In the genomic region with DNA sequence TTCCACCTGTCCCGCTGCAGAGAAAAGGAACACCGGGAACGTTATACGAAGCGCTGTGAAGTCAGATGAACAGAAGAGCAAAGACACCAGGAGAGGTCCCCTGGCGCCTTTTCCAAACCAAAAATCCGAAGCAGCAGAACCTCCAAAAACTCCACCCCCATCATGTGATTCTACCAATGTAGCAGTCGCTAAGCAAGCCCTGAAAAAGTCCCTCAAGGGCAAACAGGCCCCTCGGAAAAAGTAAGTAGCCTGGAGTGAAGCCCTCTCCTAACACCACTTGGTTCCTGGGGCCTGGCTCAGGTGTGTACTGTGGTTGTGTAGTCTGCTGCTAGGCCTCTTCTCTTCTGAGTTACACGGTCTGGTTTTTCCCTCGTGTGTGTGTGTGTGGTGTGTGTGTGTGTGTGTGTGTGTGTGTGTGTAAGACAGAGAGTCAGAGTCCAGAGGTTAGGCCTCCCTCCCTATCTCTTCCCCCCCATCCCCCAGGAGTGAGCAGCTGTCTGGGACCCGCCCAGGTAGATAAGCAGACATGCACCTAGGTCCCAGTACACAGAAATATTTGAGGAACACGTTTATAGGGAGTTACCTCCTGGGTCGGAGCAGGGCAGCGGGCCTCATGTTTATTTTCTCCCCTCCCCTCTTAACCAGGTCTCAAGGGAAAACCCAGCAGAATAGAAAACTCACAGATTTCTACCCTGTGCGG, we compare ENCODE assay signal across 13 mouse cellular contexts. TPM values are rescaled to one million over a fixed set of nuclear protein-coding genes. Genes with fewer than 3 reads are reported as not detected.
DNase-seq lines count a peak whose midpoint lies in the region; ATAC-seq and TF ChIP-seq lines count a peak whose summit lies in the region.
"Had no signal": no experiment of that assay in that cellular context is flagged by ENCODE, and none has a peak within 500 bp of the region (broad histone marks: within the 10 kb centered on the region; RNA-seq: fewer than 3 reads in every experiment).

No protein-coding gene starts in this region.

- H3K9me3 ChIP-seq in kidney, embryonic 14.5 days (ENCODE audit: control insufficient read depth, low read length): no peaks in the 10 kb centered on the region
- no peaks in the 10 kb centered on the region for H3K9me3 ChIP-seq in MEL (replicated peaks; ENCODE audit: insufficient read depth, low read length)
- H3K9me3 ChIP-seq in erythroblast, embryonic 14.5 days (ENCODE audit: control insufficient read depth, low read length): no peaks in the 10 kb centered on the region
- H3K9me3 ChIP-seq in liver, embryonic 15.5 days (replicated peaks): no peaks in the 10 kb centered on the region
- H3K9me3 ChIP-seq in midbrain, embryonic 14.5 days (ENCODE audit: control insufficient read depth, low read length): no peaks in the 10 kb centered on the region
- H3K9me3 ChIP-seq: heart, embryonic 10.5 days had no signal

- TF ChIP-seq POLR2A in MEL (IDR thresholded peaks at IDR 0.05; ENCODE audit: control insufficient read depth in 1 of 2, insufficient read depth in 1 of 2, low read depth in 1 of 2, low read length in 2 of 2, poor library complexity in 1 of 2): no peak

- TF ChIP-seq CTCF in MEL (IDR thresholded peaks at IDR 0.05 in 2 of 3, conservative IDR thresholded peaks at IDR 0.05 in 1 of 3; ENCODE audit: control insufficient read depth in 1 of 3, insufficient read depth in 1 of 3, low read depth in 2 of 3, low read length in 3 of 3, poor library complexity in 1 of 3, severe bottlenecking in 1 of 3): no peak

- H3K27me3 ChIP-seq in kidney, embryonic 14.5 days (ENCODE audit: control insufficient read depth, insufficient read depth, low read length): no peaks in the 10 kb centered on the region
- no peaks in the 10 kb centered on the region for H3K27me3 ChIP-seq in MEL (ENCODE audit: control insufficient read depth in 1 of 2, insufficient read depth in 2 of 2, low read length in 2 of 2)
- H3K27me3 ChIP-seq in erythroblast, embryonic 14.5 days (ENCODE audit: control insufficient read depth): no peaks in the 10 kb centered on the region
- H3K27me3 ChIP-seq in liver, embryonic 15.5 days: no peaks in the 10 kb centered on the region
- H3K27me3 ChIP-seq in midbrain, embryonic 14.5 days (ENCODE audit: control insufficient read depth, insufficient read depth, low read length): no peaks in the 10 kb centered on the region
- H3K27me3 ChIP-seq: CH12.LX had no signal

- H3K4me2 ChIP-seq in kidney, embryonic 14.5 days (replicated peaks; ENCODE audit: low read depth, low read length): no peak overlapping the region
- peak overlapping the region; percentile 54 for H3K4me2 ChIP-seq in liver, embryonic 15.5 days
- H3K4me2 ChIP-seq in midbrain, embryonic 14.5 days (ENCODE audit: low read length): no peak overlapping the region
- H3K4me2 ChIP-seq: lung, embryonic 14.5 days had no signal

- peaks cover 15% of the 10 kb centered on the region for H3K4me1 ChIP-seq in kidney, embryonic 14.5 days (ENCODE audit: control insufficient read depth, insufficient read depth, low read length)
- peaks cover 3 to 15% of the 10 kb centered on the region in 2 experiments; a peak in 3 of 4 replicates for H3K4me1 ChIP-seq in MEL (ENCODE audit: control insufficient read depth in 1 of 2, insufficient read depth in 2 of 2, low read length in 2 of 2)
- peaks cover 78% of the 10 kb centered on the region for H3K4me1 ChIP-seq in erythroblast, embryonic 14.5 days (ENCODE audit: control insufficient read depth)
- peaks cover 70% of the 10 kb centered on the region for H3K4me1 ChIP-seq in liver, embryonic 15.5 days (replicated peaks)
- H3K4me1 ChIP-seq in midbrain, embryonic 14.5 days (ENCODE audit: control insufficient read depth, insufficient read depth, low read length): peaks cover 11% of the 10 kb centered on the region

- peak in 1 of 2 experiments; percentile 8; a peak in 1 of 4 replicates for TF ChIP-seq EP300 in MEL (IDR thresholded peaks at IDR 0.05; ENCODE audit: low read depth in 1 of 2, low read length in 2 of 2)

- peak; percentile 43 for DNase-seq in kidney, adult 11 months
- DNase-seq in MEL (ENCODE audit: low read depth, low spot score): no peak
- no peak for DNase-seq in midbrain, embryonic 14.5 days
- no peak for DNase-seq in spleen, postnatal 10 days (ENCODE audit: low spot score in 2 of 2)
- DNase-seq: adrenal gland, postnatal 14 days; lung, embryonic 14.5 days; thymus, adult 18-20 months had no signal

- no peak overlapping the region for H3K27ac ChIP-seq in kidney, embryonic 14.5 days (ENCODE audit: low read depth, low read length)
- no peak overlapping the region for H3K27ac ChIP-seq in MEL (ENCODE audit: control insufficient read depth, low read depth, low read length)
- peak overlapping the region; percentile 83 for H3K27ac ChIP-seq in liver, embryonic 15.5 days (replicated peaks)
- H3K27ac ChIP-seq in midbrain, embryonic 14.5 days (replicated peaks; ENCODE audit: low read depth, low read length): no peak overlapping the region
- H3K27ac ChIP-seq: heart, embryonic 10.5 days had no signal

- H3K4me3 ChIP-seq in kidney, embryonic 14.5 days (ENCODE audit: low read length): no peak overlapping the region
- no peak overlapping the region for H3K4me3 ChIP-seq in MEL (ENCODE audit: control insufficient read depth in 1 of 2, insufficient read depth in 1 of 2, low read depth in 2 of 2, low read length in 2 of 2)
- H3K4me3 ChIP-seq in erythroblast, embryonic 14.5 days (replicated peaks): peak overlapping the region; percentile 27
- 0 out of 2 replicates have a peak overlapping the region, but pooled peaks have one; percentile 14 for H3K4me3 ChIP-seq in liver, embryonic 15.5 days (replicated peaks)
- H3K4me3 ChIP-seq in midbrain, embryonic 14.5 days (replicated peaks; ENCODE audit: low read depth, low read length): no peak overlapping the region
- H3K4me3 ChIP-seq: heart, embryonic 10.5 days; myocyte had no signal

- no peak overlapping the region for H3K9ac ChIP-seq in kidney, embryonic 14.5 days (ENCODE audit: low read depth, low read length)
- H3K9ac ChIP-seq in MEL (ENCODE audit: control insufficient read depth, low read depth, low read length, poor library complexity, severe bottlenecking): no peak overlapping the region
- H3K9ac ChIP-seq in liver, embryonic 15.5 days: peak overlapping the region; percentile 19; the same call in 1 of the 2 replicates
- no peak overlapping the region for H3K9ac ChIP-seq in midbrain, embryonic 14.5 days (replicated peaks; ENCODE audit: low read length)
- H3K9ac ChIP-seq: lung, embryonic 14.5 days had no signal

- H3K36me3 ChIP-seq in kidney, embryonic 14.5 days (ENCODE audit: control insufficient read depth, insufficient read depth, low read length): peaks cover 84% of the 10 kb centered on the region
- peaks cover 24 to 27% of the 10 kb centered on the region in 2 experiments for H3K36me3 ChIP-seq in MEL (ENCODE audit: control insufficient read depth in 1 of 2, insufficient read depth in 2 of 2, low read length in 2 of 2)
- H3K36me3 ChIP-seq in erythroblast, embryonic 14.5 days (ENCODE audit: control insufficient read depth): peaks cover 97% of the 10 kb centered on the region
- peaks cover 92% of the 10 kb centered on the region for H3K36me3 ChIP-seq in liver, embryonic 15.5 days (replicated peaks)
- H3K36me3 ChIP-seq in midbrain, embryonic 14.5 days (ENCODE audit: control insufficient read depth, insufficient read depth, low read length): peaks cover 81% of the 10 kb centered on the region

- TF ChIP-seq RAD21 in MEL (IDR thresholded peaks at IDR 0.05; ENCODE audit: low read depth, low read length): no peak

- WGBS in kidney, embryonic 14.5 days: 80% methylated on average over 16 of the region's 16 CpGs
- WGBS in liver, embryonic 15.5 days (ENCODE audit: insufficient replicate concordance): 63% methylated on average over 16 of the region's 16 CpGs
- 90% methylated on average over 16 of the region's 16 CpGs for WGBS in midbrain, embryonic 14.5 days

- peaks cover 38% of the 10 kb centered on the region for H3K79me2 ChIP-seq in MEL (ENCODE audit: control insufficient read depth, insufficient read depth, low read length, poor library complexity)

- no peak for ATAC-seq in kidney, embryonic 14.5 days (ENCODE audit: low FRiP score, low TSS enrichment)
- ATAC-seq in liver, embryonic 15.5 days (ENCODE audit: insufficient read depth): peak; percentile 63
- ATAC-seq in midbrain, embryonic 14.5 days (ENCODE audit: low FRiP score, low TSS enrichment): no peak

RNA-seq across cellular contexts. Expression of gene Kmt5a, which starts 11.1 kb away (rescaled TPM):
- polyA plus RNA-seq in kidney, embryonic 14.5 days (2014; fragmentation: Nextera tagmentation; extraction: Ambion mirVana): 54.7 and 58.6 TPM in 2 replicates
- total RNA-seq in MEL (2012; rRNA removed): 104 and 110 TPM in 2 replicates
- polyA plus RNA-seq in MEL (2012; ENCODE audit: insufficient read depth in 1 of 2, insufficient read length in 2 of 2, low read depth in 1 of 2, low replicate concordance in 2 of 2, missing spikeins in 1 of 2): 100 to 1,000 TPM in 1 of 2 experiments, 10 to 100 TPM in 1; 88.6 to 243 TPM
- polyA plus RNA-seq in erythroblast, embryonic 14.5 days (2012): 34.4 and 36.1 TPM in 2 replicates
- polyA plus RNA-seq in liver, embryonic 15.5 days (2015; fragmentation: Nextera tagmentation; extraction: Ambion mirVana): 60.1 and 67.9 TPM in 2 replicates
- 20.9 and 23.2 TPM in 2 replicates for polyA plus RNA-seq in midbrain, embryonic 14.5 days (2014; fragmentation: Nextera tagmentation; extraction: Ambion mirVana)

RNA-seq across cellular contexts. Expression of gene Sbno1, which starts 25.0 kb away (rescaled TPM):
- 66.3 and 102 TPM in 2 replicates for polyA plus RNA-seq in kidney, embryonic 14.5 days (2014; fragmentation: Nextera tagmentation; extraction: Ambion mirVana)
- total RNA-seq in MEL (2012; rRNA removed): 38.8 and 39.3 TPM in 2 replicates
- polyA plus RNA-seq in MEL (2012; ENCODE audit: insufficient read depth in 1 of 2, insufficient read length in 2 of 2, low read depth in 1 of 2, low replicate concordance in 2 of 2, missing spikeins in 1 of 2): 100 to 1,000 TPM in 1 of 2 experiments, 10 to 100 TPM in 1; 32.4 to 500 TPM
- polyA plus RNA-seq in erythroblast, embryonic 14.5 days (2012): 0.28 and 0.32 TPM in 2 replicates
- polyA plus RNA-seq in liver, embryonic 15.5 days (2015; fragmentation: Nextera tagmentation; extraction: Ambion mirVana): 35.0 and 35.3 TPM in 2 replicates
- polyA plus RNA-seq in midbrain, embryonic 14.5 days (2014; fragmentation: Nextera tagmentation; extraction: Ambion mirVana): 70.2 and 114 TPM in 2 replicates

RNA-seq across cellular contexts. Expression of gene Rilpl2, which starts 27.4 kb away (rescaled TPM):
- polyA plus RNA-seq in kidney, embryonic 14.5 days (2014; fragmentation: Nextera tagmentation; extraction: Ambion mirVana): 29.4 and 31.7 TPM in 2 replicates
- 12.1 and 13.4 TPM in 2 replicates for total RNA-seq in MEL (2012; rRNA removed)
- polyA plus RNA-seq in MEL (2012; ENCODE audit: insufficient read depth in 1 of 2, insufficient read length in 2 of 2, low read depth in 1 of 2, low replicate concordance in 2 of 2, missing spikeins in 1 of 2): 10 to 100 TPM in 1 of 2 experiments, not detected in 1; 14.3 TPM
- polyA plus RNA-seq in erythroblast, embryonic 14.5 days (2012): 0.32 and 0.34 TPM in 2 replicates
- polyA plus RNA-seq in liver, embryonic 15.5 days (2015; fragmentation: Nextera tagmentation; extraction: Ambion mirVana): 8.9 and 9.5 TPM in 2 replicates
- polyA plus RNA-seq in midbrain, embryonic 14.5 days (2014; fragmentation: Nextera tagmentation; extraction: Ambion mirVana): 23.1 and 24.5 TPM in 2 replicates

RNA-seq across cellular contexts. Expression of gene Snrnp35, which starts 32.1 kb away (rescaled TPM):
- polyA plus RNA-seq in kidney, embryonic 14.5 days (2014; fragmentation: Nextera tagmentation; extraction: Ambion mirVana): 12.8 and 23.8 TPM in 2 replicates
- total RNA-seq in MEL (2012; rRNA removed): 11.7 and 12.2 TPM in 2 replicates
- polyA plus RNA-seq in MEL (2012; ENCODE audit: insufficient read depth in 1 of 2, insufficient read length in 2 of 2, low read depth in 1 of 2, low replicate concordance in 2 of 2, missing spikeins in 1 of 2): 10 to 100 TPM in 1 of 2 experiments, not detected in 1; 18.3 TPM
- polyA plus RNA-seq in erythroblast, embryonic 14.5 days (2012): 2.7 and 3.2 TPM in 2 replicates
- polyA plus RNA-seq in liver, embryonic 15.5 days (2015; fragmentation: Nextera tagmentation; extraction: Ambion mirVana): 10.5 and 10.8 TPM in 2 replicates
- 8.9 and 10.6 TPM in 2 replicates for polyA plus RNA-seq in midbrain, embryonic 14.5 days (2014; fragmentation: Nextera tagmentation; extraction: Ambion mirVana)

Comparison
In these comparisons a context has a peak if more than half of its experiments do, and no peak if none do; other contexts are left out.
1. H3K4me3 ChIP-seq: peak in erythroblast, embryonic 14.5 days (single experiment) and liver, embryonic 15.5 days (single experiment); none in kidney, embryonic 14.5 days (single experiment), MEL (0 of 2) and midbrain, embryonic 14.5 days (single experiment).
2. RNA of gene Sbno1, which starts 25.0 kb away (polyA plus RNA-seq): 32.4 to 500 TPM in MEL, 70.2 to 114 TPM in midbrain, embryonic 14.5 days, 66.3 to 102 TPM in kidney, embryonic 14.5 days and 35.0 to 35.3 TPM in liver, embryonic 15.5 days; 0.28 to 0.32 TPM in erythroblast, embryonic 14.5 days; every median in the first group is over 10 times any median in the second.